Mouse (Mus musculus) heart, postnatal 0 days (tissue): ENCODE measurements at regions not wholly inside any gene's neighbourhood (a gene's known extent, or its start where the extent isn't known, plus 50 kb on each side); places are given as distances from the start of the nearest gene placed in this dataset.

Experiments
- ATAC-seq: fragments of 200-750 bp; cut with Nextera tagmentation; 2 replicates; pipeline ENCODE4 v1.8.0; 2017; ENCODE audit warnings: low read depth, moderate number of reproducible peaks, moderate library complexity; ENCODE audit not compliant: insufficient read depth
- DNase-seq: peaks from one replicate; pipeline ENCODE4 v3.0.0-alpha.2; 2016; ENCODE audit warnings: low spot score
- H3K27ac ChIP-seq: fragments of 300-500 bp; sonication (generic); 2 replicates; pipeline ENCODE4 v1.5.1; 2014; ENCODE audit warnings: low read depth, mild to moderate bottlenecking
- H3K27me3 ChIP-seq: fragments of 300-500 bp; sonication (generic); 2 replicates; pipeline ENCODE4 v1.6.1; 2014; ENCODE audit warnings: low read length, mixed read lengths; ENCODE audit not compliant: control insufficient read depth, insufficient read depth
- H3K36me3 ChIP-seq: fragments of 300-500 bp; sonication (generic); replicated peaks from 2 replicates; pipeline ENCODE4 v1.6.1; 2014; ENCODE audit warnings: low read length, mixed read lengths; ENCODE audit not compliant: control insufficient read depth, insufficient read depth
- H3K4me1 ChIP-seq: fragments of 300-500 bp; sonication (generic); 2 replicates; pipeline ENCODE4 v1.6.1; 2014; ENCODE audit warnings: antibody characterized with exemption; ENCODE audit not compliant: control insufficient read depth, insufficient read depth
- H3K4me2 ChIP-seq: fragments of 300-500 bp; sonication (generic); 2 replicates; pipeline ENCODE4 v1.6.1; 2014; ENCODE audit warnings: low read depth, mild to moderate bottlenecking, low read length, moderate library complexity
- H3K4me3 ChIP-seq: fragments of 300-500 bp; sonication (generic); 2 replicates; pipeline ENCODE4 v1.5.1; 2014; ENCODE audit warnings: low read depth, low read length
- H3K9ac ChIP-seq: fragments of 300-500 bp; sonication (generic); replicated peaks from 2 replicates; pipeline ENCODE4 v1.6.1; 2014; ENCODE audit warnings: low read depth, low read length, mixed read lengths
- H3K9me3 ChIP-seq: fragments of 300-500 bp; sonication (generic); replicated peaks from 2 replicates; pipeline ENCODE4 v1.6.1; 2016; ENCODE audit warnings: low read length; ENCODE audit not compliant: control insufficient read depth
- CTCF ChIP-seq: IDR thresholded peaks from 2 replicates; pipeline ENCODE4 v1.5.1; 2016; ENCODE audit warnings: antibody characterized with exemption, control low read depth, low read depth
- EP300 ChIP-seq: IDR thresholded peaks from 2 replicates; pipeline ENCODE4 v1.6.1; 2016; ENCODE audit warnings: antibody characterized with exemption, low read depth
- WGBS: fragments of 180-500 bp; shearing (Covaris S2); extraction: QIAGEN DNeasy Blood & Tissue Kit; methylation state at CpG from one replicate; pipeline ENCODE4 v1.1.7; 2014; 5-methylcytosine and 5-hydroxymethylcytosine counted together

DNA sequence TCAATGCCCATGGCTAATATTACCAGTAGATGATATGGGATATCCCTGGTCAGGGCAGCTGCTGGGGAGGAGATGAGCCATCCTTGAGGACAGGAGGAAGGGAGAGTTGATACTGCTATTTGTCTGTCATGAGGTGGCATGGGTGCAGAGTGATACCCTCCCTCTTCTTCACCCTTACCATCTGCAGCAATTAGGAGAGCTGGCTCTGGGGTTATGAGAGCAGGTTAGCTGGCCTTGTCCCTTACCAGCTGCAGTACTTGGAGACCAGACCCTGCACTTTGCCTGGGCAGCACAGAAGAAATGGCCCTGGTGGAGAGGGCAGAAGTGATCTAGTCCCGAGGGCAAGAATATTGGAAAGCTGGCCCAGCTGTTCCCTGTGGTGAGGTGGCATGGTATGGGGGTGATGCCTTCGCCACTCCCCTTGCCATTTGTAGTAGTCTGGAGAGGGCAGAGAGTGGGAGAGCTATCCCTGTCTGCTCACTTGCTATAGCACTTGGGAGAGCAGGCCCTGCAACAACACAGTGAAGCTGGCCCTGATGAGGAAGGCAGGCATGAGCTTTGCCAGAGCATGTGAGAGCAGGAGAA is 73.6 kb upstream of the Ppp6c start:
- H3K4me1 ChIP-seq: no peaks in the 10 kb centered on the region
- ATAC-seq (no peak), DNase-seq (no peak)
- H3K9ac ChIP-seq: no peak overlapping the region
- no peak overlapping the region for H3K4me2 ChIP-seq
- H3K4me3 ChIP-seq: no peak overlapping the region
- H3K27ac ChIP-seq: no peak overlapping the region
- no peaks in the 10 kb centered on the region for H3K36me3 ChIP-seq
- TF ChIP-seq CTCF (no peak), EP300 (no peak)
- H3K9me3 ChIP-seq: no peaks in the 10 kb centered on the region
- WGBS: 64% methylated on average over 2 of the region's 2 CpGs
- no peaks in the 10 kb centered on the region for H3K27me3 ChIP-seq

DNA sequence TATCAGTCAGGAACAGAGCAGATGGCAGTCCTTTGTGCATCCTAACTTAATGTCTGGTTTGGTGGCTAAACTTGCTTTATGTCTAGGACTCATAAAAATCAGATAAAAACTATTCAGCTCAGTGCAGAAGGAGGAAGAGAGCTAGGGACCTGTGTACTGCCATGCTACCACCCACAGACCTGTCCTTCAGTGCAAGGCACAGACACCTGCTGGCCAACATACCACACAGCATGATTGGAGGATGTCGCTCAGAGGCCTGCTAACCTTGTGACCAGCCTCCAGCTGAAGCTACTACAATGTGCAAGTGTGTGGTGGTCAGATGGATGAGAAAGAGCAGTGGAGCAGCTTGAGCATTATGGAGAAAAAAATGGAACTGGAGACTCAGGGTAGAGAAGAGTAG is 73.0 kb upstream of the Ppp6c start:
- Histone ChIP-seq H3K4me1 (no peaks in the 10 kb centered on the region), H3K4me2 (no peak overlapping the region), H3K27ac (no peak overlapping the region), H3K27me3 (no peaks in the 10 kb centered on the region), H3K9me3 (no peaks in the 10 kb centered on the region), H3K9ac (no peak overlapping the region), H3K36me3 (no peaks in the 10 kb centered on the region), H3K4me3 (no peak overlapping the region)
- 69% methylated on average over 1 of the region's 1 CpGs for WGBS
- no peak for DNase-seq
- TF ChIP-seq CTCF: no peak
- no peak for TF ChIP-seq EP300
- ATAC-seq: no peak

DNA sequence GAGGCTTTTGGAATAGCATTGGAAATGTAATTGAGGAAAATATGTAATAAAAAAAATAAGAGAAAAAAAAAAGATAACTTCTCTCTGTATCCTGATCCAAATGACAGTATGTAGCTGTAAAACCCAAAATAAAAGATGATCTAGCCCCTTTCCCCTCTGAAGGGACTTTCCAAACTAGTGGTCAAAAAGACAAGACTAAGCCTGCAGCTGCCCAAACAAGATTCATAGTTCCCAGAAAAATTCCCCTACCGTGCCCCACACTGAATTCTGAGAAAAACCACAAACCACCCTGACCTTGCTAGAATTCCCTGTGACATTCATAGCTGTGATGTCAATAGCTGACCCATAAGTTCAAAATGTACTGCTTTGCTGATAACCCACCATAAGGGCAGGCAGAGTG is 69.2 kb upstream of the Ppp6c start:
- ATAC-seq (no peak), DNase-seq (no peak)
- no peak overlapping the region for H3K4me3 ChIP-seq
- no peak for TF ChIP-seq EP300
- TF ChIP-seq CTCF: no peak
- H3K9ac ChIP-seq: no peak overlapping the region
- H3K4me1 ChIP-seq: no peaks in the 10 kb centered on the region
- no peaks in the 10 kb centered on the region for H3K27me3 ChIP-seq
- no peaks in the 10 kb centered on the region for H3K36me3 ChIP-seq
- H3K27ac ChIP-seq: no peak overlapping the region
- no peak overlapping the region for H3K4me2 ChIP-seq
- 83% methylated on average over 1 of the region's 1 CpGs for WGBS
- no peaks in the 10 kb centered on the region for H3K9me3 ChIP-seq

DNA sequence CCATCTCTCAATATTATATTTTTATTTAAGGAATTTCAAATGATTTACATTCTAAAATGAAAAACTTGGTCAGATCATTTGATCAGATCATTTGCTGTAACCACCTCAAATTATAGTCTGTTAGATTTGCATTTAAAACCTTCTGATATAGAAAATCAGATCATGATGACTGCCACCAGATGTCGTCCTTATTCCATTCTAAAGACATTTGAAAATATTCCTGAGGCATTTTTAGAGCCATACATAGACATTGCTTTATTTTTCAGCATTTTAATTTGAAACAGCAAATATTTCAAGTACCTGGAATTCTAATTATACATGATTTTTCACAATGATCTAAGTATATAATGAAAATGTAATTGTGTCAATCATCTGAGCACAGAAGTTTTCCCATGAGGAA is 52.0 kb upstream of the Ppp6c start:
- H3K27me3 ChIP-seq: no peaks in the 10 kb centered on the region
- no peak for TF ChIP-seq EP300
- 0 out of 2 replicates have a peak, but pooled peaks have one; percentile 1 for TF ChIP-seq CTCF
- no peak overlapping the region for H3K27ac ChIP-seq
- H3K4me1 ChIP-seq: no peaks in the 10 kb centered on the region
- H3K36me3 ChIP-seq: no peaks in the 10 kb centered on the region
- ATAC-seq: no peak
- DNase-seq: no peak
- no peak overlapping the region for H3K4me2 ChIP-seq
- 31% methylated on average over 1 of the region's 1 CpGs for WGBS
- H3K9me3 ChIP-seq: no peaks in the 10 kb centered on the region
- H3K4me3 ChIP-seq: no peak overlapping the region
- no peak overlapping the region for H3K9ac ChIP-seq
